Mouse (Mus musculus): Measurements from ENCODE around the gene Igsf3.

DNA sequence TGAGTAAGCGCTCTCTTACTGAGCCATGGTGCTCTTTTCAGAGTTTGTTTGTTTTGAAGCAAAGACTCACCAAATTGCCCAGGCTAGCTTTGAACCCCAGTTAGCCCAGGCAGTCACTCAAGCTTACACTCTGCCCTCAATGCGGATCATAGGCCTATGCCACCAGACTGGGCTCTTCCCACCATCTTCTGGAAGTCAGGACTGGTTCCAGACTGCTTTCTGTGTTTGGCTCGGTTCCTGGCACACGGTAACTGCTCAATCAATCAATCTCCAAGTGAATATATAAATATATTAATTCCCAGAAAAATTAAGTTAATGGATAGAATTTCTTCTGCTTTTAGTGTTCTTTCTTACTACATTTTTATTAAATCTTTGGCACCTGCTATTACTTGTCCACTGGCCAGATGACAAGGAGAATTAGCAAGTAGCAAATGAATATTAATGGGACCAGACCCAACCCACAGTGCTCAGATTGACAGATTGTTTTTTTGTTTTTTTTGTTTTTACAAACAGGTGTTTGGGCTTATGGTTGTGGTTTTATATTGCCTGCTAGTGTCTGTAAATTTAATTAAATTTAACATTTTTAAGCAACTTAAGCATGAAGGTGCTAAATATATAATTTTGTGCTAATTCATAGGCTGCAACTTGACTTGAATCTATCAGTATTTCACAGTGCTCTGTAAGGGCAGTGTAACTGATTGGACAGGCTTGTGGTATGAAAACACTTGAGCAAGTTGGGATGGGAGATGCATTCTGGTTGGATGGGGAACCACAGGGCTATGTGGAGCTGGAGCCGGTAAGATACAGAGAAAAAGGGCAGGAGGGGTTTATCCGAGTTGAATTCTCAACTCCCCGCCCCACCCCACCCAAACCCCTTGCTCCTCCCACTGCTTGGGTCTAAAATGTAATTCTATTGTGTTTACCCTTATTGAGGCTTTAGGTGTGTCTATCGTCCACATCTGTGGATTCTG, 20.0 kb upstream of the Igsf3 start:
- no peak for TF ChIP-seq POLR2A (IDR thresholded peaks at IDR 0.05; ENCODE audit: insufficient read depth, low read depth, low read length)
- no peak for TF ChIP-seq CTCF (IDR thresholded peaks at IDR 0.05)
- no peak for TF ChIP-seq EP300 (IDR thresholded peaks at IDR 0.05; ENCODE audit: insufficient read depth, low read depth, low read length)

All from heart, adult 2 months (tissue).